Mouse (Mus musculus) lung, embryonic 15.5 days (tissue): ENCODE results near the gene Oser1. TPM values are rescaled to one million over a fixed set of nuclear protein-coding genes. Genes with fewer than 3 reads are reported as not detected.

ENCODE experiments used
- ATAC-seq: fragments of 200-750 bp; cut with Nextera tagmentation; 2 replicates; pipeline ENCODE4 v1.8.0; 2017; ENCODE audit warnings: moderate number of reproducible peaks, borderline replicate concordance; ENCODE audit not compliant: low FRiP score, low TSS enrichment; ENCODE audit errors: extremely low read depth
- H3K27ac ChIP-seq: fragments of 300-500 bp; sonication (generic); 2 replicates; pipeline ENCODE4 v1.5.1; 2015; ENCODE audit warnings: moderate library complexity, mild to moderate bottlenecking, inconsistent platforms
- H3K27me3 ChIP-seq: fragments of 300-500 bp; sonication (generic); 2 replicates; pipeline ENCODE4 v1.6.1; 2015; ENCODE audit warnings: inconsistent platforms
- H3K36me3 ChIP-seq: fragments of 300-500 bp; sonication (generic); 2 replicates; pipeline ENCODE4 v1.6.1; 2015; ENCODE audit warnings: inconsistent platforms
- H3K4me1 ChIP-seq: fragments of 300-500 bp; sonication (generic); 2 replicates; pipeline ENCODE4 v1.6.1; 2015; ENCODE audit warnings: inconsistent platforms
- H3K4me2 ChIP-seq: fragments of 300-500 bp; sonication (generic); 2 replicates; pipeline ENCODE4 v1.6.1; 2015; ENCODE audit warnings: inconsistent platforms, mild to moderate bottlenecking, moderate library complexity
- H3K4me3 ChIP-seq: fragments of 300-500 bp; sonication (generic); 2 replicates; pipeline ENCODE4 v1.5.1; 2015; ENCODE audit warnings: mild to moderate bottlenecking, inconsistent platforms
- H3K9ac ChIP-seq: fragments of 300-500 bp; sonication (generic); 2 replicates; pipeline ENCODE4 v1.6.1; 2015; ENCODE audit warnings: inconsistent platforms
- H3K9me3 ChIP-seq: fragments of 300-500 bp; sonication (generic); 2 replicates; pipeline ENCODE4 v1.6.1; 2016; ENCODE audit warnings: inconsistent platforms
- WGBS: fragments of 180-500 bp; shearing (Covaris S2); methylation state at CpG from one replicate; pipeline ENCODE4 v1.1.7; 2015; 5-methylcytosine and 5-hydroxymethylcytosine counted together
- polyA plus RNA-seq: library from polyadenylated mRNA; unstranded; fragments of >200 nt; fragmentation: Nextera tagmentation; extraction: Ambion mirVana; gene quantifications from 2 replicates; pipeline ENCODE4 v1.2.1, GENCODE M21; 2015

Gene Oser1
- polyA plus RNA-seq, 1 experiment from 2014 or later: 94.5 TPM

DNA sequence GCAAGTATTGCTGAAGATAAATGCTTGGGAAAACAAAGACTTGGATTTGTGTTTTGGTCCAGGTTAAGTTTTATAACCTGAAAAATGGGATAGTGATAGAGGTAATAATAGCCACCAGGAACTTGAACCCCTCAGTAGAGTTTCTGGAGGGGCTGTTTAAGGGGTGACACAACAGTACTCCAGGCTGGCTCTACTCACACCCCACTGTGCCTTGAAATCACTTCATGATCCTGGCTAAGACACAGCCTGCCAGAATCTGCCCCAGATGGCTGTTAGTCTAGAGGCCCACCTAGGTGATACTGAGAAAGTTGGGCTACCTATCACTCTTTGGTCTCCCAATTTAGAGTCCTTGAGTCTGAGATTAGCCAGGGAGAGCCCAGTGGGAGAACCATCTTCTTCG is 15.0 kb upstream of the Oser1 start:
- 58% methylated on average over 1 of the region's 1 CpGs for WGBS
- H3K36me3 ChIP-seq: no peaks in the 10 kb centered on the region
- peaks cover 8% of the 10 kb centered on the region for H3K4me1 ChIP-seq
- no peak overlapping the region for H3K4me3 ChIP-seq
- no peak overlapping the region for H3K27ac ChIP-seq
- H3K27me3 ChIP-seq: peaks cover 28% of the 10 kb centered on the region
- no peak for ATAC-seq
- no peak overlapping the region for H3K4me2 ChIP-seq
- no peaks in the 10 kb centered on the region for H3K9me3 ChIP-seq
- H3K9ac ChIP-seq: no peak overlapping the region

DNA sequence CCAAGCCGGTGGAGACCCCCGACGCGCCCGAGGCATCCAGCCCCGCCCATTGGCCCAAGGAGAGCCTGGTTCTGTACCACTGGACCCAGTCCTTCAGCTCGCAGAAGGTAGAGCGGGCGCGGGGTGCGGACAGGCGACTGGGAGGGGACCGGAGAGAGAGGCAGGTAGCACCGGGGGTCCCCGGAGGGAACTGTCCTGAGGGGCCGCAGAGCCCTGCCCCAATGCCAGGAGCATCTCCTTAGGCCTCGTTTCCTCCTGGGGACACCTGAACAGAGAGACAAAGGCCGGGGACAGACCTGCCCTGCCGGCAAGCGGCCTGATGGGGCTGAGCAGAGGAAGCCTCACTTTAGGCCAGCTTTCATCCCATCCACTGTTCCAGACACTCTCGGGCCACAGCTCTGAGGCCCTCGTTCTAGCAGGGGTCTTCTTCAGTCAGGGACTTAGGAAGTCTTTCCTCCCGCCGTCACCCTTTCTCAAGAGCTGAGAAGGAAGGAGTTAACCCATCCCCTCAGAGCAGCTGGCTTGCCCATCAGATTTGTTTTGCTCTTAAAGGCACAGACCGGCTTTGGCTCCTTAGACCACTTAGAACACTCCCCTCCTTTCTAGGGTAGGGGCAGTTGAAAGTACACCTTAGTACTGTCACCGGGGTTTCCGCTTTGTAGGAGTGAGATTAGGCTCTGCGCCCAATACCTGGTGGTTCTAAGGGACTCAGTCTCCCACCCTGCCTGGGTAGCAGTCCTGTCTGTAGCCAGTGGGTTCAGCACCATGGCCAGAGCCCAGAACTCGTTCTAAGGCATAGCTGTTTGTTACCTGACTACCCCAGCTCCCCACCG is 14.3 kb upstream of the Oser1 start:
- Histone ChIP-seq H3K9me3 (no peaks in the 10 kb centered on the region), H3K9ac (no peak overlapping the region), H3K27me3 (peaks cover 28% of the 10 kb centered on the region), H3K36me3 (no peaks in the 10 kb centered on the region), H3K4me1 (peaks cover 8% of the 10 kb centered on the region), H3K27ac (no peak overlapping the region), H3K4me2 (peak overlapping the region; percentile 46), H3K4me3 (peak overlapping the region; percentile 17; the same call in 1 of the 2 replicates)
- no peak for ATAC-seq
- 2% methylated on average over 30 of the region's 30 CpGs for WGBS

DNA sequence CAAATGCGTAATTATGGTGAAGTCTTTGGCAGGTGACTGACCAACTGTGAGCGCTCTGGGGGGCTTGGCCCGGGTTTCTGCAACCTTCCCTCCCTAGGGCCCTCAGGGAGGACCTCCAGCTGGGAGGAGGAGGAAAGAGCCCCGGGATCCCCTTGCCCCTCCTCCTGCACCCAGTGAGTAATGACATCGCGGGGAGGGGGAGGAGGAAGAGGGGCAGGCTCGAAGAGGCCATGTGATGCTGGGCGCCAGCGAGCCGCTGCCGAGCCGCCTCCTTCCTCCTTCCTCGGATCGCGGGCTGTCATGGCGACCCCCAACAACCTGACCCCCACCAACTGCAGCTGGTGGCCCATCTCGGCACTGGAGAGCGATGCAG is 13.7 kb upstream of the Oser1 start, which contains the start of gene Gdap1l1:
Gdap1l1 (plus strand) TSS at position 231 of the 373 bp plus-strand sequence.
- Histone ChIP-seq H3K9ac (no peak within 1 kb of the TSS), H3K27me3 (peaks cover 28% of the 10 kb centered on the region), H3K4me3 (peak within 1 kb of the TSS; percentile 17; the same call in 1 of the 2 replicates), H3K4me1 (peaks cover 8% of the 10 kb centered on the region), H3K4me2 (peak within 1 kb of the TSS; percentile 46), H3K27ac (no peak within 1 kb of the TSS), H3K36me3 (no peaks in the 10 kb centered on the region), H3K9me3 (no peaks in the 10 kb centered on the region)
- no peak for ATAC-seq
- 0% methylated on average over 15 of the region's 18 CpGs for WGBS

DNA sequence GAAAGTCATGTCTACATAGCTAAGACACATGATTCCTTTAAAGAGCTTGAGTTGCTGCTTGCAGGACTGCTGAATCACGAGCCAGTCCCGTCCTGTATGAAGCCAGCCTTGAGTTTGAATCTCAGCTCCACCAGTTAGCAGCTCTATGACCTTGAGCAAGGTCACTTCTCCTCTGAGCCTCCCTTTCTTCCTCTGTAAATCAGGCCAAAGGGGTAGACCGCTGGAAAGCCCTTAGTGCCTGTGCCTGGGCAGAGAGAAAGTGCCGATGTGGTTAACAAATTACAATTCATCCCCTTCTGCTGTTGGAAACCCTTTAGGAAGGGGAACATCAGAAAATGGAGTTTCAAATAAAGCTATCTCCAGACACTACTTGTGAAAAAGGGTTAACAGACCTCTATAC is 13.3 kb upstream of the Oser1 start:
- H3K9ac ChIP-seq: no peak overlapping the region
- H3K36me3 ChIP-seq: no peaks in the 10 kb centered on the region
- no peak for ATAC-seq
- H3K9me3 ChIP-seq: no peaks in the 10 kb centered on the region
- peaks cover 28% of the 10 kb centered on the region for H3K27me3 ChIP-seq
- H3K27ac ChIP-seq: no peak overlapping the region
- peaks cover 8% of the 10 kb centered on the region for H3K4me1 ChIP-seq
- H3K4me2 ChIP-seq: no peak overlapping the region; the same call in 1 of the 2 replicates
- no peak overlapping the region for H3K4me3 ChIP-seq
- WGBS: 43% methylated on average over 4 of the region's 4 CpGs

DNA sequence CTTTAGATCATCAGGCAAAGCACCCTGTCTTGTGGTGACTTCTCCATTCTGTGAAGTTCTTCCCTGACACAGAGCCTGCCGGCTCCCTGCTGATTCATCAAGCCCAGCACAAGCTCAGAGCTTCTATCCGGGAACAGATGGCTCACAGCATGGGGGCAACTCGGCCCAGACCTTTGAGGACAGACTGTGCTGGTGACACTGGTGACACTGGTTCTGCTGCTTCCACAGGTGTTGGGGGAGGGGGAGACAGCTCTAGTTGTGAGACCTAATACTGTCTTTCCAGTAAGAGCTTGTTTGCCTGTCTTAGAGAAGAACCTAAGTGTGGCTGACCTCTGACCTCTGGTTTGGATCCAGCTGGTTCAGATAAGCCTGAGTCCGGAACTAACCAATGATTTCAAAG is 9.5 kb upstream of the Oser1 start:
- Histone ChIP-seq H3K36me3 (no peaks in the 10 kb centered on the region), H3K9ac (no peak overlapping the region)

DNA sequence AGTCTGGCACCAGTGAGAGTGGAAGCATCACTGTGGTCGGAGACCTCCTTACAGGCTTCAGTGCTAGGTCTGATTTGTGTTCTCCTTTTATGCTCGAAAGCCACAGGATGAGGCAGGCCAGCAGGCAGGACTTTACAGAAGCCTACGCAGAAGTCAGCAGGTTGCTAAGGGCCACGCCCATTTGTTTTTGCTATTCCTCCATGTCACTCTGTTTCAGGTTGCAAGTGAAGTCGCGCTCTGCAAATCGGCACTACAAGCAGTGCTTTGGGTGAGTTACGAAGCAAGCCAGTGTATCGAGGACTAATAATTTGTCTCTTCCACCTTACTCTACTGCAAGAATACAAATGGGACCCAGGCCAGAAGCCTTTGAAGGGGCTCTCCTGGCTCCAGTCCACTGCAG is 6.8 kb upstream of the Oser1 start:
- Histone ChIP-seq H3K27me3 (no peaks in the 10 kb centered on the region), H3K27ac (no peak overlapping the region), H3K9me3 (no peaks in the 10 kb centered on the region), H3K9ac (no peak overlapping the region), H3K4me2 (no peak overlapping the region), H3K36me3 (no peaks in the 10 kb centered on the region), H3K4me3 (no peak overlapping the region), H3K4me1 (no peaks in the 10 kb centered on the region)
- no peak for ATAC-seq
- WGBS: 78% methylated on average over 9 of the region's 9 CpGs

More for the DNA sequence above, 9.5 kb upstream of the Oser1 start:
- no peak overlapping the region for H3K4me3 ChIP-seq
- no peak overlapping the region for H3K4me2 ChIP-seq
- WGBS: 8% methylated on average over 4 of the region's 4 CpGs
- no peaks in the 10 kb centered on the region for H3K9me3 ChIP-seq
- no peak overlapping the region for H3K27ac ChIP-seq
- no peak for ATAC-seq
- H3K4me1 ChIP-seq: peaks cover 8% of the 10 kb centered on the region
- H3K27me3 ChIP-seq: peaks cover 18% of the 10 kb centered on the region

DNA sequence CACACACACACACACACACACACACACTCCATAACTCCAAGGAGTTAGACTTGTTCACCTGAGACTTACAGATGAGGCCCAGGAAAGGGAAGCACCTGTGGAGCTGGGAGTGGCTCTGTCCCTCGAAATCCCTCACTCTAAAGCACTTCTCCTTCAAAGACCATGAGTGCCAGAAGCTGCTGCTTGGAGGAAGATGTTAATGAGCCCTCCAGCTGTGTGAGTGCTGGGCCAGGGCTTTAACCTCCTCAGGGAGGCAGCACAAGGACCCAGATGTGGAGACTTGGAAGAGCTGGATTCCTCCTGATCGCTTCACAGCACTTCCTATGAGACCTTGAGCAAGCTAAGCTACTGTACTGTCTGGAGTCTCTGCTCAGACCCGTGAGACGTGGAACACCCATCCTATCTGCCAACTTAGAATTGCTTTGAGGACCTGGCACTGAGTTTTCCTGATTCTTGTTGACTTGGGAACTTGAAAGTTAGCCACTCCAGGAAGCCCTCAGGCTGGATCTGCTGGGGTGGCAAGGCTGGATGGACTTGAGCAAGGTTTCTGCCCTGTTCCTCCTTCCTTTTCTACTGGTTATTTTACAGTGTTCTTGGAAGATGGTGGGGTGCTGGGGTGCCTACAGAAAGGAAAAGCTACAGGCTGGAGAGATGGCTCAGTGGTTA is 4.0 kb upstream of the Oser1 start:
- Histone ChIP-seq H3K9me3 (no peaks in the 10 kb centered on the region), H3K4me1 (no peaks in the 10 kb centered on the region), H3K9ac (no peak overlapping the region), H3K27ac (no peak overlapping the region), H3K4me2 (no peak overlapping the region), H3K27me3 (no peaks in the 10 kb centered on the region), H3K4me3 (no peak overlapping the region), H3K36me3 (no peaks in the 10 kb centered on the region)
- WGBS: 39% methylated on average over 4 of the region's 4 CpGs
- no peak for ATAC-seq

DNA sequence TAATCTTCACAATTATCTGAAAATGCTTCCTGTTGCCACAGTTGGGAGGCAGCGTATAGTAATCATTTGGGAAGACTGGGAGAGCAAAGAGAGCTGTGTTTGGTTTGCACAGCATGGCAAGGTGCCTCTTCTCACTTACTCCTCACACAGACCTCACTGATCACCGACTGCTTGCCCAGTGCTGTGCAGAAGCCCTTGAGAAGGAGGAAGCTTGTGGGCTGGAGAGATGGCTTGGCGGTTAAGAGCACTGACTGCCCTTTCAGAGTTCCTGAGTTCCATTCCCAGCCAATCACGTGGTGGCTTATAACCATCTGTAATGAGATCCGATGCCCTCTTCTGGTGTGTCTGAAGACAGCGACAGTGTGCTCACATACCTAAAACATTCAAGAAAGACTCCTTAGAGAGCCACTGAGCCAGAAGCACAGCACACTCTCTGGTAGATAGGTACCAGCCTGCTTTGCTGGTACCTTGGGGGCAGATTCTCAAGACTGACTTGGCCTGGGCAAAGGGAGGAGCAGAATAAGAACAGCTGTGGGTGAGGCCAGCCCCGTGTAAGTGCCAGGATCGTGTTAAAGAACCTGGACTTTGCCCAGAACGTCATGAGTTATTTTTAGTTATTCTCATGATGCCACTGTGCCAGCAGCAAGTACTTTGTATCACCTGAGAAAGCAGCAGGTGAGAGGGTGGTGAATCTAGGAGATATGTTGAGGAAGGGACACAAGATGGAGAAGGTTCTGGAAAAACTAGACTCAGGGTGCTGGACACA is 1.4 kb downstream of the Oser1 start:
- no peaks in the 10 kb centered on the region for H3K27me3 ChIP-seq
- H3K9ac ChIP-seq: no peak overlapping the region
- peaks cover 17% of the 10 kb centered on the region for H3K4me1 ChIP-seq
- WGBS: 74% methylated on average over 9 of the region's 9 CpGs
- no peak for ATAC-seq
- no peak overlapping the region for H3K4me2 ChIP-seq
- H3K9me3 ChIP-seq: no peaks in the 10 kb centered on the region
- no peak overlapping the region for H3K4me3 ChIP-seq
- H3K36me3 ChIP-seq: no peaks in the 10 kb centered on the region
- no peak overlapping the region for H3K27ac ChIP-seq

DNA sequence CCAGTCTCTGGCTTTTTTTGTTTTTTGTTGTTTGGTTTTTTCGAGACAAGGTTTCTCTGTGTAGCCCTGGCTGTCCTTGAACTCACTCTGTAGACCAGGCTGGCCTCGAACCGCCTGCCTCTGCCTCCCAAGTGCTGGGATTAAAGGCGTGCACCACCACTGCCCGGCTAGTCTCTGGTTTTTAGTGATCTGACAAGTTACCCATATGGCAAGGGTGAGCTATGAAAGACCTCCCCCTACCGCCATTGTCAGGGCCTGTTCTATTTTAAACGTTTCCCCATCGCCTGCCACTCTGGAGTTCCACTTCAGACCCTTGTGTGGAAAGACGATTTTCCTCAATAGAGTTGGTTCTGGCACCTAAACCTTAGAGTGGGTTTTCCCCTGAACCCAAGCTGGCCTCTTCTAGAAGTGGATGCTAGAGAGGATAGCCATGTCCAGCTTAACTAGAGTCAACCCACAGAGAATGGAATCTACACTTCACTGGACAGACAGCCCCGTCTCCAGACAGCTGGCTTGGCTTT is 4.1 kb downstream of the Oser1 start:
- H3K27ac ChIP-seq: no peak overlapping the region
- 20% methylated on average over 10 of the region's 10 CpGs for WGBS
- peak overlapping the region; percentile 72 for H3K4me2 ChIP-seq
- no peaks in the 10 kb centered on the region for H3K27me3 ChIP-seq
- H3K36me3 ChIP-seq: no peaks in the 10 kb centered on the region
- H3K4me3 ChIP-seq: peak overlapping the region; percentile 74
- peaks cover 25% of the 10 kb centered on the region for H3K4me1 ChIP-seq
- ATAC-seq: no peak
- H3K9me3 ChIP-seq: no peaks in the 10 kb centered on the region
- H3K9ac ChIP-seq: peak overlapping the region; percentile 68

DNA sequence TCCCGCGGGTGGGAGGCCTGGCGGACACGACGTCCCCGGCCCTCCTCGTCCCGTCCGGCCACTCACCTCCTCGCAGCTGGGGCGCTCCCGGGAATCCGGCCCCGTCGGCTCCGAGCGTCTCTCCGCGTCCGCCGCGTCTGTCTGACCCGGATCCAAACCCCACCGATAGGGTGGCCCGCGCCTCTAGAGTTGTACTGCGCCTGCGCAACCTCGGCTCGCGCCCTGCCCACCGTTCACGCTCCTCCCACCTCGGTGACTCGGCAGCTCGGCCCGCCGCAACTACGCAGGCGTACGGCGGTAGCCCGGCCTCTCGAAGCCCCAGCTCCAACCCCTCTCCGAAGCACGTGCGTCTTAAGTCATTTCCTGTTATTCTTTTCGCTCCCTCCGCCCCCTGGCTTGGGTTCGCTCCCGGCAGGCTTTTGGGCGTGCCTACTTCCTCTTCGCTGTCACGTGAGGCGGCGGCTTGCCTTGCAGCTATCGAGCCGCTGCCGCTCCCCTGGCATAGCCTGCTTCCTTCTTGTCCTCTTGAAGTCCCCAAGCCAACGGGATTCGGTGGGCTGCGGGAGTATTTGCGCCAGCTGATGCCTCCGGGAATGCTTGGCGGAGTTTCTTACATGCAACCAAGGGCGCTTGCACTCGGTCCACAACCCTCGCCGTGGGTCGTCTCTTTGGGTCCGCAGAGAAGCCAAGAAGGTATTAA is 5.0 kb downstream of the Oser1 start:
- H3K27me3 ChIP-seq: no peaks in the 10 kb centered on the region
- no peaks in the 10 kb centered on the region for H3K9me3 ChIP-seq
- H3K27ac ChIP-seq: peak overlapping the region; percentile 78
- H3K4me2 ChIP-seq: peak overlapping the region; percentile 73
- peak; percentile 99 for ATAC-seq
- under 1% methylated on average over 71 of the region's 71 CpGs for WGBS
- H3K36me3 ChIP-seq: peaks cover 5% of the 10 kb centered on the region
- peak overlapping the region; percentile 75 for H3K9ac ChIP-seq
- peaks cover 25% of the 10 kb centered on the region for H3K4me1 ChIP-seq
- H3K4me3 ChIP-seq: peak overlapping the region; percentile 74

DNA sequence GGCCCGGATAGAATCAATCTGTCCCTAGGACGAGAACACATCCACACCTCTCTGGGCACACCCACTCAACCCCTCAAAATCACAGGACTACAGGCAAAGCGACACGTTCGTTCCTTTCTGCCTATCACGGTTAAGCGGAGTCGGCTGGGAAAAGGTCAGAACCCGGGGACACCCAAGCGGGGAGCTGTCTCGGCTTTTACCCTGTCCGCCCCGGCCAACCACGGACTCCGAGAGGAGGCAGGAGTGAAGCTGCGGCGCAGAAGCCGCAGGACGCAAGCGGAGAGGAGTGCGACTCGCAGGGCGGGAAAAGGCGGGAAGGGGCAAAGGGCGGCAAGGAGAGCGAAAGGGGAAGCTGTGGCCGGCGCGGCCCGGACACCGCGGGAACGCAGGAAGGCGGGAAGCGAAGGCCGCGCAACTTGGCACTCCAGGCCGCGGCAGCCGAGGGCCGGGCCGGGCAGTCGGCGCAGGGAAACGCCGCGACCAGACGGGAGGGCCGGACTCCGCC is 5.6 kb downstream of the Oser1 start:
- Histone ChIP-seq H3K36me3 (peaks cover 10% of the 10 kb centered on the region), H3K9ac (peak overlapping the region; percentile 75), H3K4me1 (peaks cover 25% of the 10 kb centered on the region), H3K27ac (peak overlapping the region; percentile 78), H3K4me2 (peak overlapping the region; percentile 73), H3K9me3 (no peaks in the 10 kb centered on the region), H3K27me3 (no peaks in the 10 kb centered on the region), H3K4me3 (peak overlapping the region; percentile 74)
- under 1% methylated on average over 50 of the region's 50 CpGs for WGBS
- ATAC-seq: peak; percentile 54
